Mouse (Mus musculus) kidney, postnatal 0 days (tissue): Measurements from ENCODE around the gene Mettl22. TPM values are rescaled to one million over a fixed set of nuclear protein-coding genes. Genes with fewer than 3 reads are reported as not detected.

Experiments used
- ATAC-seq: fragments of 200-750 bp; cut with Nextera tagmentation; replicated peaks from 2 replicates; pipeline ENCODE4 v1.8.0; 2017; ENCODE audit warnings: low read depth, moderate number of reproducible peaks, moderate TSS enrichment, moderate library complexity; ENCODE audit not compliant: low FRiP score
- DNase-seq: peaks from one replicate; pipeline ENCODE4 v3.0.0-alpha.2; 2016; ENCODE audit warnings: low spot score
- H3K27ac ChIP-seq: fragments of 300-500 bp; sonication (generic); 2 replicates; pipeline ENCODE4 v1.5.1; 2014; ENCODE audit warnings: mild to moderate bottlenecking
- H3K27me3 ChIP-seq: fragments of 300-500 bp; sonication (generic); 2 replicates; pipeline ENCODE4 v1.6.1; 2014; ENCODE audit warnings: low read length, mixed read lengths; ENCODE audit not compliant: insufficient read depth
- H3K36me3 ChIP-seq: fragments of 300-500 bp; sonication (generic); 2 replicates; pipeline ENCODE4 v1.6.1; 2014; ENCODE audit warnings: low read length, mixed read lengths; ENCODE audit not compliant: insufficient read depth
- H3K4me1 ChIP-seq: fragments of 300-500 bp; sonication (generic); replicated peaks from 2 replicates; pipeline ENCODE4 v1.6.1; 2014; ENCODE audit warnings: antibody characterized with exemption, low read length, mixed read lengths; ENCODE audit not compliant: insufficient read depth
- H3K4me2 ChIP-seq: fragments of 300-500 bp; sonication (generic); 2 replicates; pipeline ENCODE4 v1.6.1; 2014; ENCODE audit warnings: mild to moderate bottlenecking, low read length, moderate library complexity, mixed read lengths
- H3K4me3 ChIP-seq: fragments of 300-500 bp; sonication (generic); replicated peaks from 2 replicates; pipeline ENCODE4 v1.5.1; 2014; ENCODE audit warnings: low read depth, low read length
- H3K9ac ChIP-seq: fragments of 300-500 bp; sonication (generic); 2 replicates; pipeline ENCODE4 v1.6.1; 2014; ENCODE audit warnings: low read depth, low read length
- H3K9me3 ChIP-seq: fragments of 300-500 bp; sonication (generic); replicated peaks from 2 replicates; pipeline ENCODE4 v1.6.1; 2016; ENCODE audit warnings: low read length, inconsistent platforms, mixed read lengths
- CTCF ChIP-seq: IDR thresholded peaks from 2 replicates; pipeline ENCODE4 v1.5.1; 2016; ENCODE audit warnings: antibody characterized with exemption, low read depth, mild to moderate bottlenecking, moderate library complexity
- WGBS: fragments of 180-500 bp; shearing (Covaris S2); extraction: QIAGEN DNeasy Blood & Tissue Kit; methylation state at CpG from one replicate; pipeline ENCODE4 v1.1.7; 2014; 5-methylcytosine and 5-hydroxymethylcytosine counted together
- polyA plus RNA-seq: library from polyadenylated mRNA; unstranded; fragments of >200 nt; fragmentation: Nextera tagmentation; extraction: Ambion mirVana; gene quantifications from 2 replicates; pipeline ENCODE4 v1.2.1, GENCODE M21; 2015

Mettl22 gene
- polyA plus RNA-seq, 1 experiment from 2014 or later = 15.2 TPM

GRCm38 (mm10) chr16:8520525-8520924 is 49.9 kb downstream of the Mettl22 start:
- no peak overlapping the region for H3K4me3 ChIP-seq
- H3K27ac ChIP-seq = no peak overlapping the region
- no peak for TF ChIP-seq CTCF
- no peak for ATAC-seq
- H3K9ac ChIP-seq = no peak overlapping the region
- no peaks in the 10 kb centered on the region for H3K9me3 ChIP-seq
- DNase-seq = no peak
- no peaks in the 10 kb centered on the region for H3K36me3 ChIP-seq
- no peak overlapping the region for H3K4me2 ChIP-seq
- 81% methylated on average over 5 of the region's 5 CpGs for WGBS
- H3K27me3 ChIP-seq = no peaks in the 10 kb centered on the region
- H3K4me1 ChIP-seq = peaks cover 13% of the 10 kb centered on the region; the same call in 1 of the 2 replicates

DNA sequence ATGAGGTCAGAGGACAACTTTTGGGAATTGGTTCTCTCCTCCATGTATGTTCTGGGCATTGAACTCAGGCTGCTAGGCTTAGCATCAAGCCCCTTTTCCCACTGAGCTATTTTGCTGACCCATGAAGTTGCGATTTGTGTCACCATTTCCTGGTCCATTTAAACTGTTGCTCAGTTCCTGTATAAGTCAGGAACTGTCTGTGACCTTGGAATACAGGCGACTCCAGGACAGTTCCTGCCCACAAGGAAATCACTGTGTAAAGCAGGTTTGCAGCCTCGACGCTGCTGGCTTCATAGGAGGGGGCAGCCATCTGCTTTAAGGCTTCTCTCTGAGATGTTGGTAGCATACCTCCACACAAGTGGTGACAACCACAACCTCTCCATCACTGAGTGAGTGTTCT is 50.7 kb downstream of the Mettl22 start:
- Histone ChIP-seq H3K27ac (no peak overlapping the region), H3K4me1 (peaks cover 16% of the 10 kb centered on the region; the same call in 1 of the 2 replicates), H3K9ac (no peak overlapping the region), H3K4me2 (no peak overlapping the region), H3K9me3 (no peaks in the 10 kb centered on the region), H3K4me3 (no peak overlapping the region), H3K36me3 (no peaks in the 10 kb centered on the region), H3K27me3 (no peaks in the 10 kb centered on the region)
- DNase-seq = no peak
- 77% methylated on average over 4 of the region's 4 CpGs for WGBS
- no peak for ATAC-seq
- no peak for TF ChIP-seq CTCF

DNA sequence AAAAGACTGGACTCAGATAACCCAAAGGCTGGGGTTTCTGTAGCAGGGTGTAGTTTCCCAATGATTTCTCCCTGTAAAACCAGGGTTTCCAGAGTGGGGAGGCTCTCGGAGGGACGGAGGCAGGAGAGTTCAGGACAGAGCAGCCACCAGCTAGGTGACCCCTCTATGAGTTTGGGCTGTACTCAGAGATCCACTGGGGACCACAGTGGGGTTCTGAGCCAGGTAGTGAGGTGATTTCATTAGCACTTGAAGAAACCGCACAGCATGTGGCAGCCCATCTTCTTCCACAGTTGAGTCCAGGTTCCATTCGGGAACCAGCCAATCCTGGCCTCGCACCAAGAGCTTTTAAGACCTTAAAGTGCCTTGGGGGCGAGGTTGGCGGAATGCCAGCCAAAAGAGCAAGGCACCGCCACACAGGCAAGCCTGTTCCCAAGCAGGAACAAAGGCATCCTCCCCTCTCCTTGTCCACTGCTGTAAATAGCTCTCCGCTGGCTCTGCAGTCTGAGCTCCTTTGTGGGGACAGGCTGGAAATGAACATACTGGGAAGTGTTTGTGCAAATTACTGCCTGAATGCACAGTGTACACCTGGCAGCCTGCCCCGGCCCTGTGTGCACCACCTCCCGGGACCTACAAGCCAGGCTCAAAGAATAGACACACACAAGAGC is 53.0 kb downstream of the Mettl22 start:
- H3K36me3 ChIP-seq = no peaks in the 10 kb centered on the region
- no peak overlapping the region for H3K4me2 ChIP-seq
- H3K4me3 ChIP-seq = no peak overlapping the region
- DNase-seq (peak; percentile 55), ATAC-seq (peak; percentile 53; the same call in 1 of the 2 replicates)
- H3K27me3 ChIP-seq = no peaks in the 10 kb centered on the region
- peaks cover 16% of the 10 kb centered on the region; the same call in 1 of the 2 replicates for H3K4me1 ChIP-seq
- no peak overlapping the region for H3K9ac ChIP-seq
- H3K27ac ChIP-seq = peak overlapping the region; percentile 50; the same call in 1 of the 2 replicates
- no peak for TF ChIP-seq CTCF
- 29% methylated on average over 11 of the region's 11 CpGs for WGBS
- no peaks in the 10 kb centered on the region for H3K9me3 ChIP-seq

DNA sequence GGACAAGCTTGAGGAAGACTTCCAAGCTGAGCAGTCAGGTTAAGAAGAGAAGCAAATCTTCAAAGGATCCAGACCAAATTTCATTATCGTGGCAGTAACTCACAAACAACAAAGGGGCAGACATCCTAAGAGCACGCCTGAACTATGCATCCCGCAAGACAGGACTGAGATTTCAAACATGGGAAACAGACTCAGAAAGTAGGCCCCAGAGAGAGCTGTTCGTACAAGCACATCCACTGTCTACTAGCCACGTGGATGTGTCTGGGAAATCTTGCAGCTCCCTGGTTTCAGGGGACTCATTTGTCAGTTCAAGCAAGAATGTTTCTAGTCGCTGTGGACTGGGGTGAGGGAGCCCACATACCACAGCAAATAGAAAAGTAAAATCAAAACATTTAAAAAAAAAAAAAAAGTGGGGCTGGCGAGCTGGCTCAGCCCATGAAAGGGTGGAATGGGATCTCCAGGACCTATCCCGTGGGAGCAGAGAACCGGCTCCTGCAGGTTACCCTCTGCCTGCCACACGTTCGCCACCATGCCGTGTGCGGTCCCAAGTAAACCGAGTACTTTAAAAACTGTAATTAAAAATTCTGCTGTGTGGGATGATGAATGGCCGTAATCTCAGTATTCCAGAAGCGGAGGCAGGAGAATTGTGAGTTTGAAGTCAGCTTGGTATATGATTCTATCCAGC is 53.7 kb downstream of the Mettl22 start:
- DNase-seq = no peak
- WGBS = 52% methylated on average over 16 of the region's 16 CpGs
- Histone ChIP-seq H3K9me3 (no peaks in the 10 kb centered on the region), H3K27ac (peak overlapping the region; percentile 50; the same call in 1 of the 2 replicates), H3K4me2 (no peak overlapping the region), H3K4me1 (peaks cover 16% of the 10 kb centered on the region; the same call in 1 of the 2 replicates), H3K4me3 (no peak overlapping the region), H3K9ac (no peak overlapping the region), H3K27me3 (no peaks in the 10 kb centered on the region), H3K36me3 (no peaks in the 10 kb centered on the region)
- no peak for ATAC-seq
- TF ChIP-seq CTCF = no peak

- ATAC-seq (no peak), DNase-seq (no peak)
- WGBS = 81% methylated on average over 3 of the region's 3 CpGs
- H3K4me2 ChIP-seq = no peak overlapping the region
- no peak overlapping the region for H3K4me3 ChIP-seq
- no peak overlapping the region for H3K27ac ChIP-seq
- no peaks in the 10 kb centered on the region for H3K27me3 ChIP-seq
- H3K4me1 ChIP-seq = peaks cover 16% of the 10 kb centered on the region; the same call in 1 of the 2 replicates
- H3K36me3 ChIP-seq = no peaks in the 10 kb centered on the region
- no peaks in the 10 kb centered on the region for H3K9me3 ChIP-seq
- TF ChIP-seq CTCF = no peak
- no peak overlapping the region for H3K9ac ChIP-seq
Observed at GRCm38 (mm10) chr16:8525293-8525692, 54.7 kb downstream of the Mettl22 start.

GRCm38 (mm10) chr16:8525877-8526276 is 55.3 kb downstream of the Mettl22 start:
- WGBS = 46% methylated on average over 7 of the region's 7 CpGs
- no peak overlapping the region for H3K4me2 ChIP-seq

More at GRCm38 (mm10) chr16:8525877-8526276, 55.3 kb downstream of the Mettl22 start:
- DNase-seq = no peak
- no peak overlapping the region for H3K27ac ChIP-seq
- no peaks in the 10 kb centered on the region for H3K27me3 ChIP-seq
- no peak for ATAC-seq
- H3K9me3 ChIP-seq = no peaks in the 10 kb centered on the region
- peaks cover 16% of the 10 kb centered on the region; the same call in 1 of the 2 replicates for H3K4me1 ChIP-seq
- no peaks in the 10 kb centered on the region for H3K36me3 ChIP-seq
- H3K9ac ChIP-seq = no peak overlapping the region
- H3K4me3 ChIP-seq = no peak overlapping the region
- TF ChIP-seq CTCF = no peak
